Mouse (Mus musculus) gastrocnemius, postnatal 25 days (tissue): ENCODE data around the gene Ccdc122. TPM values are rescaled to one million over a fixed set of nuclear protein-coding genes. Genes with fewer than 3 reads are reported as not detected.

ENCODE experiments used
- DNase-seq: peaks from one replicate; pipeline ENCODE4 v3.0.0; 2022
- total RNA-seq, 2 experiments: library from RNA; stranded (reverse); gene quantifications; 1 replicate in 1 of 2; 2 replicates in 1 of 2; pipeline ENCODE4 v1.2.3; 2021

Ccdc122 gene
- total RNA-seq, 2 experiments from 2014 or later = 0.49 to 0.62 TPM

GRCm38 (mm10) chr14:77130612-77131011 lies 94.0 kb downstream of the Ccdc122 start:
- DNase-seq = no peak

DNA sequence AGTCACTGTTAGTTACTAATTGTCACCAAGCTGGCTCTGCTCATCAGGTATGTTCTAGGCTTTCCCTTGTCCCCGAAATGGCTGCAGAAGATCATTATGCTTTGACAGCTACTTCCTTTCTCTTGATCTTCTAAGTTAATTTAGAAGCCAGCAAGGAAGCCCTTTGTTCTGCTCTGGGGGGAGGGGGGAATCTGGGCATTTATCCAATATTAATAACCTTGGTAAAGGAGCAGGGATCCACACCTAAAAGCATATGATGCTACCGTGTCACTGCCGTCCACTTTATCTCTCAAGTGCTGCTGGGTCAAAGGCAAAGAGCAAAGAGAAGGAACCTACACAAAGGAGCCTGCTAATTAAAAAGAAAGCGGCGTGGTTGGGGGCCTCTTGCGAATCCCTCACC lies 100.4 kb downstream of the Ccdc122 start:
- no peak for DNase-seq

- no peak for DNase-seq
Observed at GRCm38 (mm10) chr14:77141324-77142282, 105.0 kb downstream of the Ccdc122 start.

GRCm38 (mm10) chr14:77145103-77145502 lies 108.5 kb downstream of the Ccdc122 start:
- no peak for DNase-seq

DNA sequence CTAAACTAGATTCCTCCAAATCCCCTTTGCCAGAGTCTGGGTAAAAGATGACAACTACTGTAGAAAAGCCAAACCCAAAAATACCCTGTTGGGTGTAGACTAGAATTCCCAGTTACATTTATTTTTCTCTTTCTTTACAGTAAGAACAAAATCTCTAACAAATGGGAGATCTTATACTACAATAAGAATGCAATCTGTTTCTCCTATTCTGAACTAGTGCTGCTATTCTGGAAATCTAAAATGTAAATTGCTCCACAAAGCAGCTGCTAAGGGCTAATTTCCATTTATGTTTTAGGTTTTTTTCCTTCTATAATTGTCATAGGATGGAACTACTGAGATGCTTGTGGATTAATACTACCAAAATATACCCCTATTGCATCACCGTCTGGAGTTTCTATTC lies 111.1 kb downstream of the Ccdc122 start:
- DNase-seq = no peak

GRCm38 (mm10) chr14:77150556-77150955 lies 114.0 kb downstream of the Ccdc122 start:
- DNase-seq = no peak

GRCm38 (mm10) chr14:77151431-77151830 lies 114.9 kb downstream of the Ccdc122 start:
- DNase-seq = peak; percentile 53

DNA sequence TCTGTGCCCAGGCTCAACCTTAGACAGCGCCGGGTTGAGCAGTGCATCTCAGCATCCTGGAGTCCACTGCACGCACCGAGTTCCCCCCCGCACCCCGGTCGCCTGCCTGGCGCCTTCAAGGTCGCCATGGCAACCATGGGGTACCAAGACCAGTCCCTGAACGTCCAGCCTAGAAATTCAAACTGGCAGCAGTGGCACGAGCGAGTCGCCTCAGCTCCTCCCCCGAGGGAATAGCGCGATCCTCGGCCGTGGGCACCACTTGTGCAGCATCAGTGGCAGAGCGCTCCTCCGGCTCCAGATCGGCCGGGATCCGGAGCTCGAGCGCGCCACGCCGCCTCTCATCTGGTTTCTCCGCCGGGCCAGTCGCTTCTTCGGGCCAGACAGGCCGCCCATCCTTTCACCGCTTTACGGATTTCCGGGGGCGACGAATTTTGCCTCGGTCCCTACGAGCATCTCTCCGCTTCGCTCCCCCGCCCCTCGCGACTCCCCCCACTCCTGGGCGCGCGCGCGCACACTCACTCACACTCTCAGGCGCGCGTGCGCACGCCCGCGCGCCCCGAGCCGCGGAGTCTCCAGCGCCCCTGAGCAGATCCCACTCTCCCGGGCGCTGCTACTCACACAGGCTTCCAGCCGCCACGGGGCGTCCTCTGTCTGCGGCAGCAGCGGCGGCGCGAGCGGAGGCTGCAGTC lies 119.8 kb downstream of the Ccdc122 start, which contains the start of gene Enox1:
Gene Enox1, plus strand, starts transcription at position 542 of the 689 bp plus-strand sequence.
- DNase-seq = peak; percentile 64

DNA sequence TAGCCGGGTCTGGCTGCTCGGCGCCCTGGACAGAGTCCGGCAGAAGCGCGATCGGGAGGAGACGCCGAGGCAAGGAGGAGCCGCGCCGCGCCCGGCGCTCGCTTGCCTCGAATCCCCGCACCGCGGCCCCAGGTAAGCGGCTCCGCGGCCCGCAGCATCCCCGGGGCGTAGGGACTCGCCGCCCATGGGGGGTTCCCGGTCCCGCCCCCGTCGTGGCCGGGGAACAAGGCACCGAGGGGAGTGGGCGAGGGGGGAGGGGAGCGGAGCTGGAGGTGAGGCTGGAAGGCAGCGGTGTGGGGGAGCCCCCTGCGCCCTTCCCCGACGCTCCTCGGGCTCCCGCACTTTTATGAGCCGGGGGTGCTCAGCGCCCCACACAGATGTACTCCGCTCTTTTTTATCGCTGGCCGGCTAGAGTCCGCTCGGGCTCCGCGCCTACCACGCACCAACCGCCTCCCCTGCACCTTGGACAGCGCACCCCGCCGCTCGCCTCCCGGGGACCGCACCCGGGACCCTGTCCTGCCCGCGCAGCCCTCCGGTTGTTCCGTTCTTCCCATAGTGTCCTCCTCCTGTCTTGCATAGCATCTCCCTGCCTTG lies 120.4 kb downstream of the Ccdc122 start:
- DNase-seq = no peak

DNA sequence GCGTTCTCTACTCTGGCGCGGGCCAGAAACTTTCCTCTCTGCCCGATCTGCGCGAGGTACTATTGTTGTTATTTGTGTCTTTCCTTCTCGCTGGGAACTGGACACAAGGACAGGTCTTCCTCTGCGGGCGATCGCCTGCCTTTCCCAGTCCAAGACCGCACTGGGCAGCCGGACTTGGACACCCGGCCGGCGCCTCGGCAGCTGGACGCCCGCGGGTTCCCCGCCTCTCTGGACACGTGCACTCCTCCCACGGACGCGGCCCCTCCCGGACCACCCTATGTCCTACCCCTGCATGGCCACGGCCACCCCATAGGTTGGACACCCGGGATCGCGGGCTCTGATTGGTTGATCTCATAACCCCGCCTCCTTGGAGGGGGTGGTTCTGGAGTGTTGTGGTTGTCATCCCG lies 120.9 kb downstream of the Ccdc122 start:
- peak; percentile 72 for DNase-seq

- DNase-seq = no peak
Observed at GRCm38 (mm10) chr14:77159397-77159796, 122.8 kb downstream of the Ccdc122 start.

Other genes starting within 250 kb of the Ccdc122 start
- 1 to 10 TPM in 1 of 2 experiments, under 1 TPM in 1; 0.96 to 1.2 TPM for gene Lacc1, start 132 bp downstream of the Ccdc122 start, total RNA-seq
- 1 to 10 TPM in 1 of 2 experiments, under 1 TPM in 1; 0.99 to 1.2 TPM for gene Enox1, start 120.0 kb downstream of the Ccdc122 start, total RNA-seq